Mouse (Mus musculus) induced T-regulatory cell, adult 2 months (primary cell): Measurements from ENCODE around the gene Sgms2.

ENCODE experiments used
- DNase-seq: peaks from one replicate; pipeline ENCODE4 v3.0.0-alpha.2; 2012; ENCODE audit warnings: low read depth

Sgms2 gene

GRCm38 (mm10) chr3:131307811-131308210 lies 183.4 kb downstream of the Sgms2 start:
- DNase-seq: no peak

GRCm38 (mm10) chr3:131306255-131306654 lies 185.0 kb downstream of the Sgms2 start:
- DNase-seq: no peak

GRCm38 (mm10) chr3:131303320-131303714 lies 187.9 kb downstream of the Sgms2 start:
- no peak for DNase-seq

- peak; percentile 91 for DNase-seq
Observed at GRCm38 (mm10) chr3:131302452-131303319, 188.5 kb downstream of the Sgms2 start, which contains the start of gene Cyp2u1. Gene Cyp2u1 (minus strand): TSS chr3:131303227.

- peak; percentile 80 for DNase-seq
Observed at GRCm38 (mm10) chr3:131299908-131300307, 191.3 kb downstream of the Sgms2 start.

GRCm38 (mm10) chr3:131299078-131299477 lies 192.1 kb downstream of the Sgms2 start:
- no peak for DNase-seq

GRCm38 (mm10) chr3:131296893-131297292 lies 194.3 kb downstream of the Sgms2 start:
- DNase-seq: no peak

- no peak for DNase-seq
Observed at GRCm38 (mm10) chr3:131295513-131296200, 195.6 kb downstream of the Sgms2 start.

- no peak for DNase-seq
Observed at GRCm38 (mm10) chr3:131294503-131294902, 196.7 kb downstream of the Sgms2 start.

GRCm38 (mm10) chr3:131292959-131293358 lies 198.3 kb downstream of the Sgms2 start:
- no peak for DNase-seq

- DNase-seq: no peak
Observed at GRCm38 (mm10) chr3:131292349-131292748, 198.9 kb downstream of the Sgms2 start.

GRCm38 (mm10) chr3:131291890-131292289 lies 199.3 kb downstream of the Sgms2 start:
- DNase-seq: no peak

GRCm38 (mm10) chr3:131274151-131274550 lies 217.1 kb downstream of the Sgms2 start:
- no peak for DNase-seq

GRCm38 (mm10) chr3:131272374-131273100 lies 218.7 kb downstream of the Sgms2 start:
- DNase-seq: peak; percentile 15

- peak; percentile 92 for DNase-seq
Observed at GRCm38 (mm10) chr3:131271559-131272373, 219.4 kb downstream of the Sgms2 start, which contains the start of gene Hadh. Gene Hadh (minus strand): TSS chr3:131272101.

- peak; percentile 65 for DNase-seq
Observed at GRCm38 (mm10) chr3:131271157-131271556, 220.1 kb downstream of the Sgms2 start.

GRCm38 (mm10) chr3:131270381-131270780 lies 220.8 kb downstream of the Sgms2 start:
- no peak for DNase-seq
